Mouse (Mus musculus): ENCODE data around the gene Tgif1.

Tgif1 gene

DNA sequence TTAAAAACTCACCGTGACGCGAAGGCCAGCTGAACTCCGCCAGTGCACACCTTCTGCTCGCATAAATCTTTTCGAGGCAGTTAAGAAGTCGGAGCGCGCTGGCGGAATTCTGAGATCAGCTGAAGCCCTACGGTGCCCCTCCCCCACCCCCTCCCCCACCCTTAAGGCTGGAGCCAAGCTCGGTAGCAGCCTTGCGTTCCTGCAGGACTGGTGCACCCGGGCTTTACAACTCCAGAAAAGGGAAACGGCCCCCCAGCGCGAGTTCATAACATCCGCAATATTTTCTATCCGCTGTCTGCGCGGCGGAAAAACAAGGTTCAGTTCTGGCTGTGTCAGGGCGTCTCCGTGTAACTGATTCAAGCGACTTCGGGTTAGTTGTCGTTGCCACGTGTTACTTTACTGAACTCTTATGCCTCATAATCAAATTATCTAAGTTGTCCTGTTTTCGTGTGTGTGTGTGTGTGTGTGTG, at the start of gene Tgif1:
TSS of gene Tgif1 (minus strand) at position 111 of the 470 bp plus-strand sequence.
- DNase-seq = peak; percentile 78

DNA sequence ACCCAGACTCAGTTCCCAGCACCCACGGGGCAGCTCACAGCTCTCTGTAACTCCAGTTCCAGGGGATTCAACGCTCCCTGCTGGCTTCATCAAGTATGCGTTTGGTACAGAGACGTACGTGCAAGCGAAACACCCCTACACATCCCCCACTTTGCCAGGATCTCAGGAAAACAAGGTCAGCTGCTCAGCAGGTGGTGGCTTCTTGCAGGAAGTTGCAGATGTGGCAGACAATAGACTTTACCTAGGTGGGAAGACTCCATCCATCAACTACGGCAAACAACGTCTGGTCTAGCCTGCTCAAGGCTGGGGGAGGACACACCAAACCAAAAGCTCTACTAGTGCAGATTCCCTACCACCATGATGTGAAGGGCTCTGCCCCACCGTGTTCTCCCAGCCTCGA, 47.3 kb upstream of the Tgif1 start:
- no peak for DNase-seq

DNA sequence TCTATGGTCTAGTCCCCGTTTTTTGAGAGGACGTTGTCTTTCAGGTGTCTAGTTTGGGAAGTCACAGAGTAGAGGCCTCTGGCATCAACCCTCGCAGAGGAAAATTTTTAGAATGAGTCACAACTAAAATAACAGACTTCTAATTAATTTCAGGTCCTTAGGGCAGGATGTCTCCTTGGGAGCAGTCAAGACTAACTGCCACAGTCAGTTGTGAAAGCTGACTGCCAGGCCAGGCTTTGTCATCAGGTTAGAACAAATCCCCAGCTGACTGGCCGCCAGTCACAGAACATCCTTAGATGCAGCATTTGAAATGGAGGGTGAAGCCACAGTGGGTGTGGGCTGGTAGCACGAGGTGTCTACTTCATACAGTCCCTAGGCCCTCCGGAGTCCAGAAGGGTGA, 46.3 kb upstream of the Tgif1 start:
- no peak for DNase-seq

DNA sequence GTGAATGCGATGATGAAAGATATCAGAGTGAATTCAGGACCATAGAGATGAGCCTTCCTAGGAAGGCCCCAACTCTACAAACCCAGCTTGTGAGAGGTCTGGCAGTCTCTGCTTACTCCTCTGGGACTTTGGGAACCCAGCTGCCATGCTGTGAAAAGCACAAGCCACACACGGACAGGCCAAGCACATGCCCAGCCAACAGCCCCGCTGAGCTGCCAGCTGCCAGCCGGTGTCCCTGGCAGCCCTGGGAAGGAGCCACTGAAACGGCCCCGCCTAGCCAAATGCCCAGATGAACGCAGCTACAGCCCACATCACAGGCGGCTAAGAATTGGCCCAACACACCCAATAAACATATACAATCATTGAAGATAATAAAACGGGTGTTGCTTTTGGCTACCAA, 41.5 kb upstream of the Tgif1 start:
- no peak for DNase-seq

DNA sequence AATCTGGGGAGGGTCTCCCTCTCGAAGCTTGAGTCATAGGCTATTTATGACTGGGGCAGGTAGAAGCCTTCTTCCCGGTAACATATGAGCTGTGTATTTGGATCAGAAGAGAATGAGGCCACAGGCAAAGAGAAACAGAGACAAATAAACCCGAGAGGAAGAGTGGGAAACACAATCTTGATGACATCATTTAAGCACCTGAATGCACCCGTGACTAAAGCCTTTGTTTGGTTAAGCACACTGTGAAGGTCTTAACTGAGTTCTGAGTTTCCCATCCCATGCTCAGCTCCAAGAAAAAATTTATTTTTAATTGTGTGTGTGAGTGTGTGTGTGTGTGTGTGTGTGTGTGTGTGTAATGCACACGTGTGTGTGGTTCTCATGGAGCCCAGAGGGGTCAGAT, 39.8 kb upstream of the Tgif1 start:
- no peak for DNase-seq

DNA sequence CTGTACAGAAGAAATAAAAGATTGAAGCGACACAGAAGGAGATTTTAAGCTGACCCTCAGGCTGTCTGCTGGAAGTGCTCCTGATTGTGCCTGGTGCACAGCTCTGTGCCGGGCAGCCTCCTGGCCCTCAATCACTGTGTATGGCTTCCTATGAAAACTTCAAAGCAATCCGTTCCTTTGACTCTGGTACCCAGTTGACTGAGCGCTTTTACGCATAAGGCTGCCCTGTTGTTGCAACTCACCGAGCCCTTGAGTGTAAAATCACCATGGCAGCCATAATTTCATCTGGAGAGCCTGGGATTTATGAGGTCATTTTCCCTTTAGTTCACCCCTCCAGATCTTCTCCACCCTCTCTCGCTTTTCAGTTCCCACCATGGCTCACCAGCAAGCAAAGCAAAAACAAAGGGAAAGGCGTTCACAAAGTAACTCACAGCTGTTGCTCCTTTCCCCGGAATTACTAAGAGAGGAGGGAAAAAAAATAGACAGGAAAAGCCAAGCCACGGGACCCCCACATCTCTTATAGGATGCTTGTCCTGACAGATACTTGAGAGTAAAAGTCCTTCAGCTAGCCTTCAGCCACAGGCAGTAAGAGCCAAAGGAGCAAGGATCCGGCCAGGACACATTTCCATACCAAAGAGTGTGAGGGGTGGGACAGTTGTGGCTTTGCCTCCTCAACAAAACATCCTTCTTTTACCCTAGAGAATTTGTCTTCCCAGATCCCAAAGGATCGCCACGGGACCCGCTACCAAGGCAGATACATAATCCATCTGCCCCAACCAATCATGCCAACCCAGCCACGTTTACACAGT, 39.1 kb upstream of the Tgif1 start:
- DNase-seq = no peak

DNA sequence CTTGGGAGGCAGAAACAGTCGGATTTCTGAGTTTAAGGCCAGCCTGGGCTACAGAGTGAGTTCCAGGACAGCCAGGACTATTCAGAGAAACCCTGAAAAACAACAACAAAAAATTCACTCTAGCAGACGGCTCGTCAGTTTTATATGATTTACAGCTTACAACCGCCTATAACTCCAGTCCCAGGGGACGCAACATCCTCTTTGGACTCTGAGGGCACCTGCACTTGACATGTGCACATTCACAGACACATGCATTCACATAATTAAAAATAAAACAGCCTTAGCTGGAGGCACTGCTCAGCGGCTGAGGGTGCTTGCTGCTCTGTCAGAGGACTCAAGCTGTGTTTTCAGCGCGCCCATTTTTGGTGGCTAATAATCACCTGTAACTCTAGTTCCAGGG, 37.2 kb upstream of the Tgif1 start:
- DNase-seq = no peak

DNA sequence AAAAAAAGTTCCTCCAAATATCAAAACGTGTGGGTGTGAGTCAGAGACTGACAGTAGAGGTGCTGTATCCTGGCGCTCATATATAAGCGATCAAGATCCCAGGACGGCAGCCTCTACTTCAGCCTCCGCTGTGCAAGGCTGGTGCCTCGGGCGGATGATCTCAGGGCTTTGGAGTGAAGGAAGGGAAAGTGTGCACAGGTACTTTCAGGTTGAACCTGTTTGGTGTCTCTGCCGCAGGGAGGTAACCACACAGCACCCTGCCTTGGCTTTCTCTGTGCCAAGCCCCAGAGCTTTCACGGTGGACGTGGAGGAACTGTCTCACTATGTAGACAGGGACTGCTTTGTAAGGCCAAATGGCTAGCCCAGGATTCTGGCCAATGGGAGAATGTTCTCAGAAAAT, 35.3 kb upstream of the Tgif1 start:
- DNase-seq = no peak

DNA sequence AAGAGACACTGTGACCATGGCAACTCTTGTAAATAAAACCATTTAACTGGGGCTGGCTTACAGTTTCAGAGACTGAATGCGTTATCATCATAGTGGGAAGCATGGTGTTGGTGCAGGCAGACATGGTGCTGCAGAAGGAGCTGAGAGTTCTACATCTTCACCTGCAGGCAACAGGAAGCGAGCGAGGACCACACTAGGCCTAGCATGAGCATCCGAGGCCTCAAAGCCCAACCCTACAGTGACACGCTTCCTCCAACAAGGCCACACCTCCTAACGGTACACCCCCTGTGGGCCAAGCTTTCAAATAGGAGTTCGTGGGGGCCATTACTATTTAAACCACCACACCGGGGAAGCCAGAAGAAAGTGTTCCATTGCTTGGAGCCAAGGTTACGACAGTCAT, 34.5 kb upstream of the Tgif1 start:
- no peak for DNase-seq

DNA sequence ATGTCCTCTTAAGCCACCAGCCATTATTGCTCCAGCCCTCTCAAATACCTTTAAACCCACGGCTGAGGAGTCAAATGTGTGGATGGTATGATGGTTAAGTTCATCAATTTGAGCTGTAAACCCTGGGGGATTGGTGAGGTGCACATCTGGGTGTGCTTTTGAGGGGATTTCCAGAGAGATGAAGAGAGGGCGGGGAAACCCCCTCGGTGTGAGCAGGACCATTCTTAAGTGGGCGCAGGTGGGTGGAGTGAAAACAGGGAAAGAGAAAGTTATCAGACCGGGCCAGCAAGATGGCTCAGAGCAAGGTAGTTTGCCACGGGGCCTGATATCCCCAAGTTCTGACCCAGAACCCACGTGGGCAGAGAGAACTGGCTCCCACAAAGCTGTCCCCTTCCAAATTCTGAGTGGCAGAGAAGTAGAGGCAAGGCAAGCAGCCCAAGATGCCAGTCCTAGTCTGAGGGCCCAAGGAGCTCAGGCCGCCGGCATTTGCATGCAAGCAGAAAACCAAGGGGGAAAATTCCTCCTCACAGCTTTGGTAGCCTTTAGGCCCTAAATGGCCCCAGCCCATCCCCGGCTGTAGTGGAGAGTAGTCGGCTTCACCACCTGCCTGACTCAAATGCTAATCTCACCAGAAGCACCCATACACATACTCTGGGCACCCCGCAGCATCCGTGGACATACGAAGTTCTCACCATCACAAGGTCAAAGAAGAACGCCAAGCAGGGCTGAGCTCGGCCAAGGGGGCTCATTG, 33.5 kb upstream of the Tgif1 start:
- peak; percentile 22 for DNase-seq

DNA sequence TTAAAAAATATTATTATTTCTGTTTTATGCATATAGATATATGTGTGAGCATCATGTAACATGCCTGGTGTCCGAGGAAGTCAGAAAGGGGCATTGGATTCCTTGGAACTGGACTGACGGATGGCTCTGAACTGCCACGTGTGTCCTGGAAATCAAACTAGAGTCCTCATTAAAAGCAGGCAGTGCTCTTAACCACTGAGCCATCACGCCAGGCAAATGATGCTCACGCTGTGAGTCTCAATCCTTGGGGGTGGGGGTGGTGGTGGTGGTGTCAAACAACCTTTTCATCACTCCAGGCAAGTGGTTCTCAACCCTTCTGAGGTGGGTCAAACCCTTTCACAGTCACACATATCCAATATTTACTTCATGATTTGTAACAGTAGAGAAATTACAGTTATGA, 32.5 kb upstream of the Tgif1 start:
- DNase-seq = no peak

DNA sequence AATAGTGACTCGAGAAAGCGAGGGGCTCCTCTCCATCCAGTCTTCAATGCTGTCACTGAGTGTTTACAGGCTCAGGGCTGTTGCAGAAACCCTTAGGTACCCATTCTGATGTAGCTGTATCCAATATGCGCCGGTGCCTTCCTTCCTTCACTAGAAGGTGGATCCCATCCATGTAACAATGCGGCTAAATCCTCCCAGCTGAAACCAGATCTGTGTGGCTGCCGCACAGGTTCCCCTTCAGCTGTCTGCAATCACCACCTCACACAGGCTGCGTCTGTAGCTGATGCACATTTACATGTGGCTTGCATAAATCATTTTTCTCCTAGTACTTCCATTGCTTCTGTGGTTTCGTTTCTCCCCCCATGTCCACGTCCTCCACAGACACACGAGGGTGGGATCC, 28.6 kb upstream of the Tgif1 start:
- DNase-seq = no peak

DNA sequence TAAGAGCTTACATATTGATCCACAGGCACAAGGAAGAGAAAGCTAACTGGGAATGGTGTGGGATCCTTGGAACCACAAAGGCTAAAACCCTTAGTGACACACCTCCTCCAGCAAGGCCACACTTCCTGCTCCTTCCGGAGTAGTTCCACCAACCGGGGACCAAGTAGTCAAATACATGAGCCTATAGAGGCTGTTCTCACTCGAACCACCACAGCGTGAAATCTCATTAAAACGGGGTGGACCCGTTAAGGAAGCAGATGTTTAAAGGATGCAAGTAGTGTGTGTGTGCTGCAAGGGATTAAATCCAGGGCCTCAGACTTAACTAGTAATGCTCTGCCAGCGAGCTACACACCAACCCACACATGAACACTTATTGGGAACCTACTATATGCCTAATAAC, 27.8 kb upstream of the Tgif1 start:
- DNase-seq = no peak

DNA sequence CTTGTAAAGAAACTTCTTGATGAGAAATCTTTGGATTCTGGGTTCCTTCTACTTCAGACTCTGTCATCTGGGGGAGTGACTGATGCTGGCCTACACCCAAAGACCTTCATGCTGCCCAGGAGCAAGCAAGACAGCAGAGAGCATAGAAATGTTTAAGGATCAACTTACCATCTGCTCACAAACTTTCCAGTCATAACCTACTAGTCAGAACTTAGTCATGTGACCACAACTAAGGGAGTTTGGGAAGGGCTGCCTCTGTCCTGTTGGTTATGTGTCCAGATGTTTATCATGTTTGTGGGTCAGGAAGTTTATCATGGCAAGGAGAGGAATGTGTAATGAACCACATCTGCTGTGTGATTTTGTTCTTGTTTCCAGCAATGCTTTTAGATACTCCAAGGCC, 24.9 kb upstream of the Tgif1 start:
- DNase-seq = no peak

DNA sequence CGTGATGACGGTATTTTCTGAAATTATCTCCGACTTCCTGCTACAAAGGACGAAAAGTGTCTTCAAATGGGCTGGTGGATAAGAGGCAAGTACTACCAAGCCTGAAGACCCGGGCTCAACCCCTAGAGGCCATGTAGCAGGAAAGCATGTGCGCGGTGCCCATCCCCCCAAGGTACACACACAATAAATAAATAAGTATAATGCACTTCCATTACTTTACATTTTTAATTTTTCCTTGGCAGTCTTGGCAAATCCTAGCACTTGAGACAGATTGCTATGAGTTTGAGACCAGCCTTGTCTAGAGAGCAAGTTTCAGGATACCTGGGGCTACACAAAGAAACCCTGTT, 20.4 kb upstream of the Tgif1 start:
- DNase-seq = no peak

DNA sequence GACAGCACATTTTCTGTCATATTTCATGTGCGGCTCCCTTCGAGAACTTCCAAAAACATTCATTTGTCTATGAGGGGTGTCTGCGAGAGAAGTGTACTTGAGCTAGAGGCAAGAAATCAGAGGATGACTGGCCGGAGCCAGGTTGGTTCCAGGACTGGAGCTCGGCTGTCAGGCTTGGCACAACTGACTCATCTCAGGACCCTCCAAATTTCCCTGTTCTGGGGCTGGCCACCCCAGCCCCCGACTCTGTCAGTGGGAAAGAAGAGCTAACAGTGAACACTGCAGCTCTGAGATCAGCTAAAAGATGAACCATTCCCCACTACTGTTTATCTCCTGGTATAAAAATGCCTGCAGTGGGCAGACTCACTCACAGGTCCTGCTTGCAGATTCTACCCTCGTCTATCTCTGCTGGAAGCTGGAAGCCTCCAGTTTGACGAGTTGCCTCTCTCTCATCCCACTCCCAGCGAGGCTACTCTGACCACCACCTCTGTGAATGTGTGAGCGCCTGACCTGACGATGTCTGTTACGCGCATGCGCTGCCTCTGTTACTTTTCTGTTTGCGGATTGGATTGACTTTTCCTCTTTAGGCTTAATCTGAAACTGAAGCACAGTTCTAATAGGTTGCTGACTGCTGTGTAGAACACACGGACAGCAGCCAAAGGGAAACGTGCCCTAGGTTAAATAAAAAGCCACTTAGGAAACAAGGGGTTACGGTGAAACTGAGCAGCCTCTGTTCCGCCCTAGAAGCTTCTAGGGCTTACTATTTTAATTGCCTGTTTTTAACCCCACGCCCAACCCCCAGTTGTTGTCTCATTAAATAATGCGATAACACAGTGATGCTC, 19.8 kb upstream of the Tgif1 start:
- DNase-seq = peak; percentile 30

DNA sequence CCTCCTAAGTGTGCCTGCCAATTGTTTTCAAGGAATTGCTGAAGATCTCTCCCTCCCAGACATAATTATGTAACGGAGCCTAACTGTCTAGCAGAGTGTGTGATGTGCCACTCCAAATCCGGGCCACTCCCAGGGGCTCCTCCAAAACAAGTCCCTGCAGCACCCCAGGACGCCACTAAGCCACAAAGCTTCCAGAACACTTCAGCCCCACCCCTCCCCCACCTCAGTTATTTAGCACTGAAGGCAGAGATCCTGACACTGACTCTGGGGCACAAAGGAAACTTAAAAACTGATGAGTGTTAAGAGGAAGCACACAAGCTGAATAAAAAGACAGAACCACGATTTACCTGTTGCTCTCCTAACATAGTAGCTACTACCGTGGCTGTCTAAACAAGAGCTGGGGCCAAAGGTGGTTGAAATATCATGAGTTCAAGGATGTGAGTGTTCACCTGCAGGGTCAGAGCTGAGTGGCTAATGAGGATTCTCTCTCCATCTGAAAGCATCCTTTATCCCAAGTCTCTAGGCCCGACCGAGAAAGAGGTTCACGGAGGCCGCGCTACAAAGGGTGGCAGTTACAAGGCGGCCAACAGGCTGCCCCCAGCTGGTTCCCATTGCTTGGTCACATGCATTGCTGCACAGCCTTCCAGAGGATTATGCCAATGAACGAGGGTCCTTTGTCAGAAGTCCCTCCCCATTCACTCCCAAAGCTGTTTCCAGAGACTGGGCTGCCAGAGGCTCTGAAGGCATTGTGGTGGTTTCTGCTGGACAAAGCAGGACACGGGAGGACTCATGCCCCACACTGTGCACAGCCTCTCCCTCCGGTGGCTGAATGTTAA, 19.0 kb upstream of the Tgif1 start:
- DNase-seq = no peak

DNA sequence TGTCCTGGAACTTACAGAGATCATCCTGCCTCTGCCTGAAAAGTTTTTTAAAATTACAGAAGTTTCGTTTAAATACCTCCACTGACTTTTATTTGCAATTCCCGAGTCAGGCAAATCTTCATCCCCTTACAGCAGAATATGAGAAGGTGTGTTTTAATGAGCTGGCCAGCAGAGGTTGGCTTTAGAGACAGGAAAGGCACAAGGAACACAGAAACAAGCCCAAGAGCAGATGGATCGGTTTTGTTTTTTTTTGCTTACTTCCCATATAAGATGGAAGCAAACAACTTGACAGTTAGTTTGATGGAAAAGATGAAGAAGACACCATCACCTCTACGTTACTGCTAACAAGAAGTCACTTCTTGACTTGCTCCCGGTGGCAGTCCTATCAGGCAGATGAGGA, 18.3 kb upstream of the Tgif1 start:
- DNase-seq = no peak

DNA sequence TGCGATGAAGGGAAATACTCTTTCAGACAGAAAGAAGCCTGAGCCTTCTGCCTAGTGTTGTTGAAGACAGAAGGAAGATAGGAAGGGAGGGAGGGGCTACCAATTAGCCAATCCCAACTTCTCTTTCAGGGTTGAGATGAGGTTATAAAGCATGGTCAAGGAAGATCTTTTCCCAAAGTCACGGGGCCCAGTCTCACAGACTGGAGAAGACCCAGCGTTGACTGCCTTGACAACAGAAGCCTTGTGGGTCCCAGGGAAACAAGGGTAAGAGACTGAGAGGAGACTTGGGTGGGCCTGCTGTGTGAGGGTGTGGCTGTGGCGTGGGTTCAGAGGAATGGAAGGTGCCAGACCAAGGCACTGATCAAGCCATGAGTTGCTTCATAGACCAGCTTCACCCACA, 17.2 kb upstream of the Tgif1 start:
- DNase-seq = no peak

DNA sequence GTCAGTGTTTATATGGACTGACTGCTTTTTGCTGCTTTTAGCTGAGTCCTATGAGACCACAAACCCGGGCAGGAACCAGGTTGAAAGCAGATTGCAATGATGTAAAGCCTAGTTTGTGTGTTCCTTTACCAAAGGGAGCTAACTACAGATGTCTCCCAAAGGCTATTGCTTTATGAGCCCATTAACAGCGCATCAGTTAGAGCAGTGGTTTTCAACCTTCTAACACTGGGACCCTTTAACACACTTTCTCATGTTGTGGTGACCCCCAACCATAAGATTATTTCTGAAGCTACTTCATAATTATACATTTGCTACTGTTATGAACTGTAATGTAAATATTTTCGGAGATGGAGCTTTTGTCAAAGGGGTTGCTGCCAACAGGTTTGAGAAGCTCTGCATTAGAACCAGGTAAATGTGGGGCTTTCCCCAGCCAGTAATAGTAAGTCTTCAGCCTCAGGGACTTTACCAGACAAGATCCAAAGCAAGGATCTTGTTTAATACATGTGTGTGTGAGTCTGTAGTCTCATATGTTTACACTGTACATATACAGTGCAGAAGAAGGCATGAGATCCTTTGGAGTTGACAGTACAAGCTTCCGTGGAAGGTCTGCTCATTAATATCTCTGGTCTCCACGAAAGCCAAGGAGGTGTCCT, 15.4 kb upstream of the Tgif1 start:
- no peak for DNase-seq

DNA sequence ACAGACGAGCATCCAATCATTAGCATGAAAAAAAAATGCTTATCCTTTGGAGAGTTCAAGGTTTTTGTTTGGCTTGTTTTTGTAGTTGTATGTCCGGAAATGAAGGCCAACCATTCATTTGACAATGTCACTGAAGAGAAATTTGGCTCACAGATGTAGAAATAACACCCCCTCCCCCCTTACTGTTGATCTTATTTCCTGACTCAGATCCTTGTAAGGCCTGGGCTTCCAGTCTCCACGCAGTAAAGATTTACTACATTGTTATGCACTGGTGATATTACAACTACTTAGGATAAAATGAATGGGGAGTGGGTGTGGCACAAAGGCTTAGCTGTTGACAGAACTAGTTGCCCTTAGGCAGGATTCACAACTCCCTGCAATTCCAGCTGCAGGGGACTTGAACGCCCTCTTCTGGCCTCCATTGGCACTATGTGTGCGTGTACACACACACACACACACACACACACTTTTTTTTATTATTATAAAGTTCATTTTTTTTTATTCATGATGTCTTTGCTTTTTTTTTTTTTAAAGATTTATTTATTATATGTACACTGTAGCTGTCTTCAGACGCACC, 13.3 kb upstream of the Tgif1 start:
- DNase-seq = no peak

DNA sequence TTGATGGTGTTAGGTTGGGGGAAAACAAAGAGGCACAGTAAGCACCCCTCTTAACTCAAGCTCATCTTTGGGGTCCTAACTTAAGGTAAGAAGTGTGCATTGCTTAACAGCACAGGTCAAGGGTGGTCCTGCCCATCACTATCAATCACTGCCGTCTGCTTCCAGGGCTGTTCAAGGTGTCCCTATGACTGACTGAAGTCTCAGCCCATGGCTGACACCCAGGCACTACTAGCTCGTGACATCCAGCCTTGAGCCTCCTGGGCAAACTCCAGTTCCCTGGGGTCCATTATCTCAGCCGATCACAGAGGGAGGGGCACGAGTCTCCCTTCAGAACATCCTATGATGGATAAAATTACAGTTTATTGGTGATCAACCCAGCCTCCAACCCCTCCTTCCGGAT, 12.7 kb upstream of the Tgif1 start:
- DNase-seq = no peak

All from lung, postnatal 36 days (tissue).